Mouse (Mus musculus): ENCODE data around the gene Lsmem1. TPM values are rescaled to one million over a fixed set of nuclear protein-coding genes. Genes with fewer than 3 reads are reported as not detected.

The Lsmem1 gene
- total and polyA plus RNA-seq, 2 experiments from 2014 or later: 9.2 to 24.3 TPM

DNA sequence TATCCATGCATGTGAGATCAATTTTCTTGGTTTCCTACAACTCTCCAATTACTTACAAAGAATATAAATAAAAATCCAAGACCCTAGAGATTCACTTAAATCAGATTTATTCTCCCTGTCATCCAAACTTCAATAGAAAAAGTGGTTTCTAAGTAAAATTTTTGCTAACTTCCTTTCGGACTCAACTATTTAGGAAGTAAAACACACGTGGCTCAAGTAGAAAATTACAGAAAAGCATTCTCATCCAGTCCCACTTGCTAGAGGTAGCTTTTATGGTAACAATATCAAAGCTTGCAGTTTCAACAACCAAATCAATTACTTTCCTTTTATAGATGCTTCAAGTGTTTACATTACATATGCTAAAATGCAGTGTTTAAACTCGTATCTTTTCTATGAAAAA, 21.6 kb upstream of the Lsmem1 start:
- peaks cover 4% of the 10 kb centered on the region; the same call in 1 of the 2 replicates for H3K4me1 ChIP-seq (ENCODE audit: control insufficient read depth, insufficient read depth)
- no peak for ATAC-seq (ENCODE audit: insufficient read depth, low read depth)
- no peaks in the 10 kb centered on the region for H3K9me3 ChIP-seq (replicated peaks; ENCODE audit: control insufficient read depth, low read length)
- peak overlapping the region; percentile 90 for H3K4me3 ChIP-seq (ENCODE audit: low read depth, low read length)
- TF ChIP-seq CTCF (IDR thresholded peaks at IDR 0.05; ENCODE audit: low read depth): no peak
- no peak for TF ChIP-seq EP300 (IDR thresholded peaks at IDR 0.05; ENCODE audit: low read depth)
- H3K27me3 ChIP-seq (ENCODE audit: control insufficient read depth, insufficient read depth, low read length): no peaks in the 10 kb centered on the region
- H3K36me3 ChIP-seq (replicated peaks; ENCODE audit: control insufficient read depth, insufficient read depth, low read length): peaks cover 15% of the 10 kb centered on the region
- no peak for DNase-seq (ENCODE audit: low spot score)
- WGBS: 13% methylated on average over 3 of the region's 3 CpGs
- H3K27ac ChIP-seq (ENCODE audit: low read depth): no peak overlapping the region
- peak overlapping the region; percentile 81 for H3K4me2 ChIP-seq (ENCODE audit: low read depth, low read length)
- H3K9ac ChIP-seq (replicated peaks; ENCODE audit: low read depth, low read length): peak overlapping the region; percentile 97

- DNase-seq (ENCODE audit: low spot score) (peak; percentile 46), ATAC-seq (ENCODE audit: insufficient read depth, low read depth) (no peak)
- Histone ChIP-seq H3K4me3 (ENCODE audit: low read depth, low read length) (peak overlapping the region; percentile 90), H3K27me3 (ENCODE audit: control insufficient read depth, insufficient read depth, low read length) (no peaks in the 10 kb centered on the region), H3K9me3 (replicated peaks; ENCODE audit: control insufficient read depth, low read length) (no peaks in the 10 kb centered on the region), H3K9ac (replicated peaks; ENCODE audit: low read depth, low read length) (peak overlapping the region; percentile 97), H3K4me1 (ENCODE audit: control insufficient read depth, insufficient read depth) (peaks cover 4% of the 10 kb centered on the region; the same call in 1 of the 2 replicates), H3K36me3 (replicated peaks; ENCODE audit: control insufficient read depth, insufficient read depth, low read length) (peaks cover 23% of the 10 kb centered on the region), H3K4me2 (ENCODE audit: low read depth, low read length) (peak overlapping the region; percentile 81), H3K27ac (ENCODE audit: low read depth) (peak overlapping the region; percentile 70)
- no peak for TF ChIP-seq EP300 (IDR thresholded peaks at IDR 0.05; ENCODE audit: low read depth)
- TF ChIP-seq CTCF (IDR thresholded peaks at IDR 0.05; ENCODE audit: low read depth): no peak
- 5% methylated on average over 3 of the region's 3 CpGs for WGBS
These were observed 20.8 kb upstream of the Lsmem1 start for GRCm38 (mm10) chr12:40220001-40220570.

DNA sequence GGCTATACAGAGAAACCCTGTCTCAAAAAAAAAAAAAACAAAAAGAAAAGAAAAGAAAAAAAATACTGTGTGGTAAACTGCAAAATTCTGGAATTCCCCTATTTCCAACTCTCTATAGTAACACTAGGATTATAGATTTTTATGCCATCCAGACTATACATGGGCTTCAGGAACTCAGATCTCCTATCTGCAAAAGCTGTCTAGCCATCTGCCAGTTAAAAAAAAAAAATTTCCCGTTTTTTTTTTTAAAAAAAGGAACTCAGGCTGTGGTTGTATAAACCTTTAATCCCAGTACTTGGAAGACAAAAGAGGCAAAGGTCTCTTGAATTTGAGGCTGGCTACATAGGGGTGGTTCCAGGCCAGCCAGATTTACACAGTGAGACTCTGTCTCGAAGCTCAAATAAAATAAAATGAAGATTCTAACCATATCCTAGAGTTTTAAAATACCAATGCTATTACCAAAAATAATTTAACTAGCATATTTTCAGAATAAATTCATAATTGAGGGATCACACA, 19.2 kb upstream of the Lsmem1 start:
- Histone ChIP-seq H3K27me3 (ENCODE audit: control insufficient read depth, insufficient read depth, low read length) (no peaks in the 10 kb centered on the region), H3K27ac (ENCODE audit: low read depth) (no peak overlapping the region), H3K36me3 (replicated peaks; ENCODE audit: control insufficient read depth, insufficient read depth, low read length) (peaks cover 39% of the 10 kb centered on the region), H3K9me3 (replicated peaks; ENCODE audit: control insufficient read depth, low read length) (no peaks in the 10 kb centered on the region), H3K4me1 (ENCODE audit: control insufficient read depth, insufficient read depth) (no peaks in the 10 kb centered on the region), H3K4me3 (ENCODE audit: low read depth, low read length) (no peak overlapping the region), H3K9ac (replicated peaks; ENCODE audit: low read depth, low read length) (no peak overlapping the region), H3K4me2 (ENCODE audit: low read depth, low read length) (no peak overlapping the region)
- 62% methylated on average over 2 of the region's 2 CpGs for WGBS
- no peak for ATAC-seq (ENCODE audit: insufficient read depth, low read depth)
- DNase-seq (ENCODE audit: low spot score): no peak
- TF ChIP-seq EP300 (IDR thresholded peaks at IDR 0.05; ENCODE audit: low read depth) (no peak), CTCF (IDR thresholded peaks at IDR 0.05; ENCODE audit: low read depth) (no peak)

- no peaks in the 10 kb centered on the region for H3K9me3 ChIP-seq (replicated peaks; ENCODE audit: control insufficient read depth, low read length)
- no peaks in the 10 kb centered on the region for H3K4me1 ChIP-seq (ENCODE audit: control insufficient read depth, insufficient read depth)
- H3K36me3 ChIP-seq (replicated peaks; ENCODE audit: control insufficient read depth, insufficient read depth, low read length): peaks cover 46% of the 10 kb centered on the region
- 77% methylated on average over 2 of the region's 2 CpGs for WGBS
- no peak overlapping the region for H3K27ac ChIP-seq (ENCODE audit: low read depth)
- H3K27me3 ChIP-seq (ENCODE audit: control insufficient read depth, insufficient read depth, low read length): no peaks in the 10 kb centered on the region
- no peak overlapping the region for H3K4me2 ChIP-seq (ENCODE audit: low read depth, low read length)
- no peak overlapping the region for H3K4me3 ChIP-seq (ENCODE audit: low read depth, low read length)
- no peak for TF ChIP-seq EP300 (IDR thresholded peaks at IDR 0.05; ENCODE audit: low read depth)
- TF ChIP-seq CTCF (IDR thresholded peaks at IDR 0.05; ENCODE audit: low read depth): no peak
- no peak for DNase-seq (ENCODE audit: low spot score)
- no peak for ATAC-seq (ENCODE audit: insufficient read depth, low read depth)
- H3K9ac ChIP-seq (replicated peaks; ENCODE audit: low read depth, low read length): no peak overlapping the region
These were observed 18.5 kb upstream of the Lsmem1 start for GRCm38 (mm10) chr12:40217776-40218175.

GRCm38 (mm10) chr12:40214888-40215876, 15.9 kb upstream of the Lsmem1 start:
- Histone ChIP-seq H3K27ac (ENCODE audit: low read depth) (no peak overlapping the region), H3K9me3 (replicated peaks; ENCODE audit: control insufficient read depth, low read length) (no peaks in the 10 kb centered on the region), H3K27me3 (ENCODE audit: control insufficient read depth, insufficient read depth, low read length) (no peaks in the 10 kb centered on the region), H3K4me1 (ENCODE audit: control insufficient read depth, insufficient read depth) (no peaks in the 10 kb centered on the region), H3K9ac (replicated peaks; ENCODE audit: low read depth, low read length) (no peak overlapping the region), H3K4me2 (ENCODE audit: low read depth, low read length) (no peak overlapping the region), H3K36me3 (replicated peaks; ENCODE audit: control insufficient read depth, insufficient read depth, low read length) (peaks cover 71% of the 10 kb centered on the region), H3K4me3 (ENCODE audit: low read depth, low read length) (no peak overlapping the region)
- ATAC-seq (ENCODE audit: insufficient read depth, low read depth): no peak
- no peak for DNase-seq (ENCODE audit: low spot score)
- TF ChIP-seq EP300 (IDR thresholded peaks at IDR 0.05; ENCODE audit: low read depth) (no peak), CTCF (IDR thresholded peaks at IDR 0.05; ENCODE audit: low read depth) (no peak)
- 92% methylated on average over 15 of the region's 15 CpGs for WGBS

Data from heart, postnatal 0 days (tissue).